Mouse (Mus musculus): Measurements from ENCODE around the gene Slc6a15. TPM values are rescaled to one million over a fixed set of nuclear protein-coding genes. Genes with fewer than 3 reads are reported as not detected.

The Slc6a15 gene
- polyA plus RNA-seq, 1 experiment = 0.09 TPM

DNA sequence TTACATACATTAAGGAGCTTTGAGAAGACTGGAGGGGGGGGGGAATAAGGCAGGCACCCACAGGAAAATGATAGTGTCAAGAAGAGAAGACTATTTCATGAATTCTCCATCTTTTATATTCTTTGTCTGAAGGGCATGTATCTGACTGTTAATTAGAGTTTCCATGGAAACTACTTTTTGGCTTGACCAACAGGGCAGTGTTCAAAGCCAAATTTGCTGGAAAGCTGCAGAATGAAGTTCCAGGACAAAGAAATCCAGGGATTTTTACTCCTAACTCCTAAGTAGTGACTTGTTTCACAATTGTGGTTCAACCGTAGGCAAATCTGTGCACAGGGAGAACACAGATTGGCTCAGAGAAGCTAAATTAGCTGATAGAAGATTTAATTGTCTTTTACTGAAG, 90.3 kb downstream of the Slc6a15 start:
- no peak for TF ChIP-seq CTCF (IDR thresholded peaks at IDR 0.05; ENCODE audit: extremely low read depth, insufficient read depth, insufficient read length, insufficient replicate concordance)
- no peak for TF ChIP-seq POLR2A (IDR thresholded peaks at IDR 0.05; ENCODE audit: low read depth, low read length)
- WGBS = 92% methylated on average over 1 of the region's 1 CpGs

More for the DNA sequence above, 90.3 kb downstream of the Slc6a15 start:
- H3K4me1 ChIP-seq (ENCODE audit: control insufficient read depth, insufficient read depth, insufficient read length) = no peaks in the 10 kb centered on the region
- no peak overlapping the region for H3K4me3 ChIP-seq (ENCODE audit: extremely low read depth, insufficient read depth, insufficient read length)
- DNase-seq (ENCODE audit: low read depth in 1 of 2, low spot score in 2 of 2) = no peak
- H3K36me3 ChIP-seq (ENCODE audit: control insufficient read depth, insufficient read depth, low read length) = no peaks in the 10 kb centered on the region
- H3K27ac ChIP-seq (ENCODE audit: insufficient read depth, low read length) = no peak overlapping the region
- no peaks in the 10 kb centered on the region for H3K27me3 ChIP-seq (ENCODE audit: control insufficient read depth, insufficient read depth, low read length)

Other genes with a start within 250 kb of the Slc6a15 start
- gene Lrriq1, start 131.5 kb upstream of the Slc6a15 start, polyA plus RNA-seq (2012; rRNA removed) = not detected in 2 replicates